Mouse (Mus musculus) myocyte (in vitro differentiated cells): ENCODE results near the gene Lman2l.

Experiments used
- E2F4 ChIP-seq: IDR thresholded peaks from one replicate; pipeline ENCODE4 v1.6.1; 2011; ENCODE audit warnings: mild to moderate bottlenecking, control low read depth, moderate library complexity; ENCODE audit not compliant: insufficient read depth
- MAX ChIP-seq: IDR thresholded peaks from one replicate; pipeline ENCODE4 v1.6.1; 2011; ENCODE audit warnings: low read depth, mild to moderate bottlenecking, control low read depth
- MYOG ChIP-seq, 3 experiments: IDR thresholded peaks; one replicate each; pipeline ENCODE4 v1.6.1; 2011; ENCODE audit warnings: control low read depth in 2 of 3, low read depth in 2 of 3, mild to moderate bottlenecking in 2 of 3; ENCODE audit not compliant: insufficient read length in 2 of 3, control insufficient read depth in 1 of 3, insufficient read depth in 1 of 3
- POLR2A ChIP-seq: IDR thresholded peaks from one replicate; pipeline ENCODE4 v1.6.1; 2011; ENCODE audit warnings: low read depth, mild to moderate bottlenecking, control low read depth, moderate library complexity; ENCODE audit not compliant: insufficient read length
- POLR2AphosphoS2 ChIP-seq: IDR thresholded peaks from one replicate; pipeline ENCODE4 v1.6.1; 2011; ENCODE audit warnings: low read depth, control low read depth; ENCODE audit not compliant: insufficient read length

DNA sequence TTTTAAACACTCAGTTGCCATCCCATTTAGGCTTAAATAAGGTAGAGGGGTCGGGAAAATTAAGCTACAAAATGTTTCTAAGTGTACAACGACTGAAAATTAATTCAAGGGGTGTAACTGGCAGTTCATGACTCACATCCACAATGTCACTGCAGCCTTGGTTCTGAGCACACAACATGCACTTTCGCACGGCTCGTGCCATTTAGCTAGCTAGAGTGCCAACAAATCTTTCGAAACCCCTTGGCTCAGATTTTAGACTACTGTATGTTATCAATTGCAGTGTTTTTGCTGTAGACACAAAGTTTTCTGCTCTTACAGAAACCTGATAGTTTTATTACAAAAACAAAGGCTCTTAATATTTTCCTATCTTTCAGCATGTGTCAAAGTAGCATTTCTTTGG is 74.2 kb downstream of the Lman2l start:
- TF ChIP-seq POLR2AphosphoS2 (no peak), POLR2A (no peak), MAX (no peak), MYOG (IDR thresholded peaks at IDR 0.05; ENCODE audit: control insufficient read depth in 1 of 3, insufficient read depth in 1 of 3, insufficient read length in 2 of 3, low read depth in 2 of 3) (no peak), E2F4 (no peak)
